Mouse (Mus musculus) intestine, postnatal 0 days (tissue): Measurements from ENCODE around the gene Olfr71. TPM values are rescaled to one million over a fixed set of nuclear protein-coding genes. Genes with fewer than 3 reads are reported as not detected.

Experiments used
- ATAC-seq: fragments of 200-750 bp; cut with Nextera tagmentation; 2 replicates; pipeline ENCODE4 v1.8.0; 2017; ENCODE audit warnings: mild to moderate bottlenecking, moderate TSS enrichment, moderate library complexity
- H3K27ac ChIP-seq: fragments of 300-500 bp; sonication (generic); 2 replicates; pipeline ENCODE4 v1.5.1; 2014; ENCODE audit warnings: mild to moderate bottlenecking, low read depth, low read length, moderate library complexity
- H3K27me3 ChIP-seq: fragments of 300-500 bp; sonication (generic); replicated peaks from 2 replicates; pipeline ENCODE4 v1.6.1; 2014; ENCODE audit warnings: low read length, mixed read lengths; ENCODE audit not compliant: control insufficient read depth, insufficient read depth
- H3K36me3 ChIP-seq: fragments of 300-500 bp; sonication (generic); 2 replicates; pipeline ENCODE4 v1.6.1; 2014; ENCODE audit warnings: mild to moderate bottlenecking, moderate library complexity; ENCODE audit not compliant: control insufficient read depth, insufficient read depth
- H3K4me1 ChIP-seq: fragments of 300-500 bp; sonication (generic); replicated peaks from 2 replicates; pipeline ENCODE4 v1.6.1; 2014; ENCODE audit warnings: antibody characterized with exemption, low read length, mixed read lengths; ENCODE audit not compliant: control insufficient read depth, insufficient read depth
- H3K4me2 ChIP-seq: fragments of 300-500 bp; sonication (generic); replicated peaks from 2 replicates; pipeline ENCODE4 v1.6.1; 2014; ENCODE audit warnings: low read depth, mild to moderate bottlenecking, moderate library complexity
- H3K4me3 ChIP-seq: fragments of 300-500 bp; sonication (generic); 2 replicates; pipeline ENCODE4 v1.5.1; 2014; ENCODE audit warnings: low read depth, low read length
- H3K9ac ChIP-seq: fragments of 300-500 bp; sonication (generic); 2 replicates; pipeline ENCODE4 v1.6.1; 2014; ENCODE audit warnings: mild to moderate bottlenecking, low read depth, low read length
- H3K9me3 ChIP-seq: fragments of 300-500 bp; sonication (generic); 2 replicates; pipeline ENCODE4 v1.6.1; 2016; ENCODE audit warnings: mixed run types; ENCODE audit not compliant: control insufficient read depth
- CTCF ChIP-seq: sonication (generic); IDR thresholded peaks from 2 replicates; pipeline ENCODE4 v1.5.1; 2016; ENCODE audit warnings: low read depth, mild to moderate bottlenecking, control low read depth, antibody characterized with exemption, moderate library complexity
- WGBS: fragments of 180-500 bp; shearing (Covaris S2); extraction: QIAGEN DNeasy Blood & Tissue Kit; methylation state at CpG from one replicate; pipeline ENCODE4 v1.1.7; 2014; 5-methylcytosine and 5-hydroxymethylcytosine counted together
- polyA plus RNA-seq: library from polyadenylated mRNA; unstranded; fragments of >200 nt; fragmentation: Nextera tagmentation; extraction: Ambion mirVana; gene quantifications from 2 replicates; pipeline ENCODE4 v1.2.1, GENCODE M21; 2015

The Olfr71 gene
- polyA plus RNA-seq, 1 experiment from 2014 or later, result not detected

- whole genome bisulfite sequencing, result 78% methylated on average over 6 of the region's 6 CpGs
- H3K9me3 ChIP-seq, result no peaks in the 10 kb centered on the region
- H3K27me3 ChIP-seq, result no peaks in the 10 kb centered on the region
- no peak overlapping the region for H3K9ac ChIP-seq
- no peaks in the 10 kb centered on the region for H3K36me3 ChIP-seq
- TF ChIP-seq CTCF, result peak; percentile 54
- H3K4me1 ChIP-seq, result no peaks in the 10 kb centered on the region
- ATAC-seq, result no peak
- H3K4me2 ChIP-seq, result no peak overlapping the region
- no peak overlapping the region for H3K4me3 ChIP-seq
- no peak overlapping the region for H3K27ac ChIP-seq
These were observed 6.6 kb downstream of the Olfr71 start for GRCm38 (mm10) chr4:43703439-43703838.

GRCm38 (mm10) chr4:43700707-43701106 is 9.3 kb downstream of the Olfr71 start, which contains the start of gene Olfr70:
Gene Olfr70 (minus strand): TSS chr4:43700807.
- Histone ChIP-seq H3K27ac (no peak within 1 kb of the TSS), H3K36me3 (no peaks in the 10 kb centered on the region), H3K4me2 (no peak within 1 kb of the TSS), H3K27me3 (no peaks in the 10 kb centered on the region), H3K4me3 (no peak within 1 kb of the TSS), H3K9me3 (no peaks in the 10 kb centered on the region), H3K9ac (no peak within 1 kb of the TSS), H3K4me1 (no peaks in the 10 kb centered on the region)
- WGBS, result 71% methylated on average over 6 of the region's 6 CpGs
- no peak for ATAC-seq
- TF ChIP-seq CTCF, result no peak

- Histone ChIP-seq H3K9me3 (no peaks in the 10 kb centered on the region), H3K27me3 (no peaks in the 10 kb centered on the region), H3K36me3 (no peaks in the 10 kb centered on the region), H3K4me3 (no peak overlapping the region), H3K4me2 (no peak overlapping the region), H3K27ac (no peak overlapping the region), H3K4me1 (no peaks in the 10 kb centered on the region), H3K9ac (no peak overlapping the region)
- no peak for ATAC-seq
- WGBS, result 96% methylated on average over 13 of the region's 13 CpGs
- TF ChIP-seq CTCF, result no peak
These were observed 13.5 kb downstream of the Olfr71 start for GRCm38 (mm10) chr4:43696561-43696960.

- Histone ChIP-seq H3K9ac (no peak overlapping the region), H3K9me3 (no peaks in the 10 kb centered on the region), H3K36me3 (no peaks in the 10 kb centered on the region), H3K27ac (no peak overlapping the region), H3K27me3 (no peaks in the 10 kb centered on the region), H3K4me1 (no peaks in the 10 kb centered on the region), H3K4me3 (no peak overlapping the region), H3K4me2 (no peak overlapping the region)
- TF ChIP-seq CTCF, result no peak
- 16% methylated on average over 9 of the region's 9 CpGs for WGBS
- ATAC-seq, result 0 out of 2 replicates have a peak, but pooled peaks have one; percentile 45
These were observed 14.8 kb downstream of the Olfr71 start for GRCm38 (mm10) chr4:43695249-43695671.

- Histone ChIP-seq H3K4me1 (no peaks in the 10 kb centered on the region), H3K27me3 (no peaks in the 10 kb centered on the region), H3K4me2 (no peak overlapping the region), H3K9me3 (no peaks in the 10 kb centered on the region), H3K36me3 (no peaks in the 10 kb centered on the region), H3K27ac (no peak overlapping the region), H3K9ac (no peak overlapping the region), H3K4me3 (no peak overlapping the region)
- TF ChIP-seq CTCF, result no peak
- no peak for ATAC-seq
- WGBS, result 88% methylated on average over 1 of the region's 1 CpGs
These were observed 15.4 kb downstream of the Olfr71 start for GRCm38 (mm10) chr4:43694439-43695248.

GRCm38 (mm10) chr4:43693806-43694241 is 16.2 kb downstream of the Olfr71 start:
- Histone ChIP-seq H3K4me3 (no peak overlapping the region), H3K4me2 (no peak overlapping the region), H3K27ac (no peak overlapping the region), H3K36me3 (no peaks in the 10 kb centered on the region), H3K27me3 (no peaks in the 10 kb centered on the region), H3K4me1 (no peaks in the 10 kb centered on the region), H3K9me3 (no peaks in the 10 kb centered on the region), H3K9ac (no peak overlapping the region)
- 53% methylated on average over 5 of the region's 5 CpGs for WGBS
- no peak for TF ChIP-seq CTCF
- ATAC-seq, result no peak
